Mouse (Mus musculus) heart, embryonic 11.5 days (tissue): ENCODE results near the gene Fam111a. TPM values are rescaled to one million over a fixed set of nuclear protein-coding genes. Genes with fewer than 3 reads are reported as not detected.

Source experiments
- ATAC-seq: fragments of 200-750 bp; cut with Nextera tagmentation; replicated peaks from 2 replicates; pipeline ENCODE4 v1.8.0; 2017; ENCODE audit warnings: moderate library complexity; ENCODE audit not compliant: insufficient number of reproducible peaks, low FRiP score, low TSS enrichment
- H3K27ac ChIP-seq: fragments of 300-500 bp; sonication (generic); 2 replicates; pipeline ENCODE4 v1.5.1; 2014; ENCODE audit warnings: mild to moderate bottlenecking, low read depth, low read length
- H3K27me3 ChIP-seq: fragments of 300-500 bp; sonication (generic); 2 replicates; pipeline ENCODE4 v1.6.1; 2014; ENCODE audit warnings: mild to moderate bottlenecking, low read length, mixed read lengths; ENCODE audit not compliant: control insufficient read depth, insufficient read depth
- H3K36me3 ChIP-seq: fragments of 300-500 bp; sonication (generic); 2 replicates; pipeline ENCODE4 v1.6.1; 2014; ENCODE audit warnings: mild to moderate bottlenecking, low read length, moderate library complexity, mixed read lengths; ENCODE audit not compliant: control insufficient read depth, insufficient read depth
- H3K4me1 ChIP-seq: fragments of 300-500 bp; sonication (generic); 2 replicates; pipeline ENCODE4 v1.6.1; 2014; ENCODE audit warnings: low read length; ENCODE audit not compliant: control insufficient read depth, insufficient read depth
- H3K4me2 ChIP-seq: fragments of 300-500 bp; sonication (generic); 2 replicates; pipeline ENCODE4 v1.6.1; 2014; ENCODE audit warnings: mild to moderate bottlenecking, moderate library complexity
- H3K4me3 ChIP-seq: fragments of 300-500 bp; sonication (generic); 2 replicates; pipeline ENCODE4 v1.5.1; 2014; ENCODE audit warnings: low read depth, low read length
- H3K9ac ChIP-seq: fragments of 300-500 bp; sonication (generic); 2 replicates; pipeline ENCODE4 v1.6.1; 2014; ENCODE audit warnings: mild to moderate bottlenecking, low read depth, low read length, moderate library complexity
- H3K9me3 ChIP-seq: fragments of 300-500 bp; sonication (generic); replicated peaks from 2 replicates; pipeline ENCODE4 v1.6.1; 2016; ENCODE audit warnings: low read length; ENCODE audit not compliant: control insufficient read depth
- WGBS: fragments of 180-500 bp; shearing (Covaris S2); extraction: QIAGEN DNeasy Blood & Tissue Kit; methylation state at CpG from one replicate; pipeline ENCODE4 v1.1.7; 2014; ENCODE audit not compliant: insufficient replicate concordance; 5-methylcytosine and 5-hydroxymethylcytosine counted together
- polyA plus RNA-seq: library from polyadenylated mRNA; unstranded; fragments of >200 nt; fragmentation: Nextera tagmentation; extraction: Ambion mirVana; gene quantifications from 2 replicates; pipeline ENCODE4 v1.2.1, GENCODE M21; 2014

The Fam111a gene
- polyA plus RNA-seq, 1 experiment from 2014 or later: 26.3 TPM

GRCm38 (mm10) chr19:12608336-12608735 lies 62.8 kb downstream of the Fam111a start:
- Histone ChIP-seq H3K27me3 (no peaks in the 10 kb centered on the region), H3K27ac (no peak overlapping the region), H3K9ac (no peak overlapping the region), H3K4me1 (no peaks in the 10 kb centered on the region), H3K9me3 (no peaks in the 10 kb centered on the region), H3K36me3 (no peaks in the 10 kb centered on the region), H3K4me2 (no peak overlapping the region), H3K4me3 (no peak overlapping the region)
- no peak for ATAC-seq

DNA sequence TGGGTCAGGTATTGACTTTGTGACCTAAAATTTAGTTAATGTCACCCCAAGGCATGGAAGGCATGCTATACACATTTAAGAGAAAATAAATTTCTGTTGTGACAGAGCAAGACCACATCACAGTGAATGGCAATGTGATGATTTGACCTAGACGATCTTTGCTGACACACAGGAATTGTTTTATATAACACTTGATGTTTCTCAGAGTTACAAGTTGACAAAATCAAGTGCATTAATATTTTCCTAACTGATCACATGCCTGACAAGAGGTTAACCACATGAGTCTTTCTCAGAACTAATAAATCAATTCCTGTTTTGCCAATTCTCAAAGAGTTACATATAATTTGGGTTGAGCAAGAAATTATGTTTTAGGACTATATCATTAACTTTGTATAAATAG lies 68.1 kb downstream of the Fam111a start:
- Histone ChIP-seq H3K27me3 (no peaks in the 10 kb centered on the region), H3K27ac (no peak overlapping the region), H3K9me3 (no peaks in the 10 kb centered on the region), H3K9ac (no peak overlapping the region), H3K36me3 (no peaks in the 10 kb centered on the region), H3K4me1 (no peaks in the 10 kb centered on the region), H3K4me3 (no peak overlapping the region), H3K4me2 (no peak overlapping the region)
- no peak for ATAC-seq
- WGBS: 63% methylated on average over 1 of the region's 1 CpGs

DNA sequence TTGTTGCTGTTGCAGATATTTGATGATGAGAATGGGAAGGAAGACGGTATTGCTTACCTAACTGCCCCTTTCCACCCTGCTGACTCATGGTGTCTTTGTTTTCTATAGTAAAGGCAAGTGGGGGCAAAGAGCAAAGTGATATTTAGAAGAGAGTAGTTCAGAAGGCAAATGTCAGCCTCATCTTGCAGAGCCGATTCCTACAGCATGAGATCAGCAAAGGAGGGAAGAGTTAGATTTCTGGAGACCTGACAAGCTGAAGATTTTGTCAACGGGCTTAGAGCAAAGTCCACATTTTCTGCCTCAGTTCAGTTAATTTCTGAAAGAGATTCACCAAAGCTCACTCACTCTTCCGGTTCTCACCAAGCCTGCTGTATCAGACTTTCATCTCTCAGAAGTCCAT lies 87.6 kb downstream of the Fam111a start, which contains the start of gene Glyat:
Gene Glyat, plus strand, starts transcription at position 133 of the 400 bp plus-strand sequence.
- H3K4me2 ChIP-seq: no peak within 1 kb of the TSS
- H3K27me3 ChIP-seq: no peaks in the 10 kb centered on the region
- no peak within 1 kb of the TSS for H3K4me3 ChIP-seq
- H3K4me1 ChIP-seq: no peaks in the 10 kb centered on the region
- no peak within 1 kb of the TSS for H3K9ac ChIP-seq
- no peak for ATAC-seq
- H3K27ac ChIP-seq: no peak within 1 kb of the TSS
- H3K36me3 ChIP-seq: no peaks in the 10 kb centered on the region
- WGBS: 63% methylated on average over 4 of the region's 4 CpGs
- no peaks in the 10 kb centered on the region for H3K9me3 ChIP-seq

DNA sequence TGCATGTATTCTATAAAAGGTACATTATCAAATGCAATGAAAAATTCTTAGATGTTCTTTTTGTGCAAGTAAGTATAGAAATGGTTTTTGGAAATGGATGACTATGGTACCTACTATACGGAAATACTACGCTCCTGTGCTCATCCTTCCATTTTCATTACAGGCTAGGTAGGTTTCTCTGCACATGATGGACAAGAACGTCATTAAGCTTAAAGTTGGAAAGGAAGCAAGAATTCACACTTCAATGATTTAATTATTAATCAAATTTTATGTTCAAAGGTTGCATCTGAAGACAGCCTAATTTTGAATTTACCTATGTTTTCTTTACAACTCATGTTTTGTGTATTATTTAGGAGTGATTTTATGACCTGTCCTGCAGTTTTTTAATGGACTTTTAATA lies 88.7 kb downstream of the Fam111a start:
- 79% methylated on average over 3 of the region's 3 CpGs for WGBS
- H3K4me3 ChIP-seq: no peak overlapping the region
- H3K27me3 ChIP-seq: no peaks in the 10 kb centered on the region
- H3K36me3 ChIP-seq: no peaks in the 10 kb centered on the region
- no peaks in the 10 kb centered on the region for H3K9me3 ChIP-seq
- no peaks in the 10 kb centered on the region for H3K4me1 ChIP-seq
- no peak overlapping the region for H3K4me2 ChIP-seq
- no peak overlapping the region for H3K27ac ChIP-seq
- H3K9ac ChIP-seq: no peak overlapping the region
- no peak for ATAC-seq

DNA sequence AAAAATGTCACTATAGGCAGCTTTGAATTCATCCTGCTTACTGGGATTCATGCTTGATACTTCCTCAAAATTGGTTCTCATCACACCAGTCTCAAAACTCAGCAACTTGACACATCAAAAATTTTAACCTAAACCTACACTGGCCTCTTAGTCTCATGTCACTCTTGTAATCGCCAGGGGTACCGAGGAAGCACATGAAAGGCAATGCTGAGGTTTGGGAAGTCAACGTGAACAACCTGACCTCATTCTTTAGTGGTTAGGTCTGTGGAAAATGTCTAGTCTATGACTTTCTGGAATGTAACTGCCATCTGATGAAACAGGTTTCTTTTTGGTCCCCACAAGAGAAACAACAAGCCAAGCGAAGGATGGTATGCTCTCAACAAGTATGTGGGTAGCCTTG lies 89.4 kb downstream of the Fam111a start:
- Histone ChIP-seq H3K27me3 (no peaks in the 10 kb centered on the region), H3K4me1 (no peaks in the 10 kb centered on the region), H3K36me3 (no peaks in the 10 kb centered on the region), H3K27ac (no peak overlapping the region), H3K4me2 (no peak overlapping the region), H3K9ac (no peak overlapping the region), H3K9me3 (no peaks in the 10 kb centered on the region), H3K4me3 (no peak overlapping the region)
- ATAC-seq: no peak
- WGBS: 64% methylated on average over 4 of the region's 4 CpGs

GRCm38 (mm10) chr19:12636863-12637262 lies 91.3 kb downstream of the Fam111a start:
- Histone ChIP-seq H3K4me3 (no peak overlapping the region), H3K4me2 (no peak overlapping the region), H3K9ac (no peak overlapping the region), H3K4me1 (no peaks in the 10 kb centered on the region), H3K27ac (no peak overlapping the region), H3K36me3 (no peaks in the 10 kb centered on the region), H3K9me3 (0 out of 2 replicates have a peak, but pooled peaks cover 2% of the 10 kb centered on the region), H3K27me3 (no peaks in the 10 kb centered on the region)
- WGBS: 65% methylated on average over 3 of the region's 3 CpGs
- ATAC-seq: no peak

DNA sequence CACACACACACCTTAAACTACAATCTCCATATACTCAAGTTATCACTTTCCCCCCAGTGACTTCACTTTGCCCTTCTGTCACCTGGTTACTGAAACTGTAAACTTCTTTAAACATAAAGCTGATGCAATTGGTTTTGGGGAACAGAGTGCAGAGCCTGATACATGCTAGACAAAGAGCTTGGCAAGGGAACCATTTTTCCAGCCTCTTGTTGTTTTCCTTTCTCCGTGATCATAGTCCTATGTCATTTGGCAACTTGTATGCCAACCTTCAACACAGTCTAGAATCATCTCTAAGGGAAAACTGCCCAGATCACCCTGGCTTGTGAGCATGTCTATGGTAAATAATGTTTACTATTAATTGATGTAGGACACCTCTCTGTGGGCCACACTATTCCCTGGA lies 92.5 kb downstream of the Fam111a start:
- WGBS: 70% methylated on average over 1 of the region's 1 CpGs
- Histone ChIP-seq H3K4me3 (no peak overlapping the region), H3K4me1 (no peaks in the 10 kb centered on the region), H3K27me3 (no peaks in the 10 kb centered on the region), H3K36me3 (no peaks in the 10 kb centered on the region), H3K9ac (no peak overlapping the region), H3K9me3 (0 out of 2 replicates have a peak, but pooled peaks cover 2% of the 10 kb centered on the region), H3K4me2 (no peak overlapping the region), H3K27ac (no peak overlapping the region)
- no peak for ATAC-seq

Other genes with a start within 250 kb of the Fam111a start
- gene Olfr1436, start 246.6 kb upstream of the Fam111a start, polyA plus RNA-seq: not detected in 2 replicates
- gene Olfr1437, start 220.6 kb upstream of the Fam111a start, polyA plus RNA-seq: not detected in 2 replicates
- not detected in 2 replicates for gene Olfr1438-ps1, start 209.8 kb upstream of the Fam111a start, polyA plus RNA-seq
- gene Olfr1440, start 158.5 kb upstream of the Fam111a start, polyA plus RNA-seq: not detected in 2 replicates
- not detected in 2 replicates for gene Olfr1441, start 128.3 kb upstream of the Fam111a start, polyA plus RNA-seq
- gene Pfpl, start 117.8 kb upstream of the Fam111a start, polyA plus RNA-seq: not detected in 2 replicates
- gene Mpeg1, start 85.0 kb upstream of the Fam111a start, polyA plus RNA-seq: 0.28 and 0.56 TPM in 2 replicates
- 1.3 and 1.8 TPM in 2 replicates for gene Dtx4, start 44.3 kb upstream of the Fam111a start, polyA plus RNA-seq
- gene Gm4952, start 54.2 kb downstream of the Fam111a start, polyA plus RNA-seq: 0.09 and 0.49 TPM in 2 replicates
- not detected in 2 replicates for gene Glyat, start 87.6 kb downstream of the Fam111a start, polyA plus RNA-seq
- gene Olfr1442, start 124.7 kb downstream of the Fam111a start, polyA plus RNA-seq: not detected in 2 replicates
- gene Olfr1443, start 132.4 kb downstream of the Fam111a start, polyA plus RNA-seq: not detected in 2 replicates
- gene Keg1, start 150.0 kb downstream of the Fam111a start, polyA plus RNA-seq: not detected in 2 replicates
- gene Cntf, start 219.9 kb downstream of the Fam111a start, polyA plus RNA-seq: 0.48 and 0.54 TPM in 2 replicates